Mouse (Mus musculus) layer of hippocampus, adult 8-10 months (tissue): ENCODE data around the gene Mmp11. TPM values are rescaled to one million over a fixed set of nuclear protein-coding genes. Genes with fewer than 3 reads are reported as not detected.

ENCODE experiments used
- DNase-seq, 2 experiments: peaks; one replicate each; pipeline ENCODE4 v3.0.0; 2022; ENCODE audit warnings: low spot score in 2 of 2
- total RNA-seq, 4 experiments: library from RNA; stranded (reverse); gene quantifications; 2 replicates each; pipeline ENCODE4 v1.2.4; 2022

Gene Mmp11
- total RNA-seq: 1 to 10 TPM; 1.7 to 2.6 (median 1.8) TPM

DNA sequence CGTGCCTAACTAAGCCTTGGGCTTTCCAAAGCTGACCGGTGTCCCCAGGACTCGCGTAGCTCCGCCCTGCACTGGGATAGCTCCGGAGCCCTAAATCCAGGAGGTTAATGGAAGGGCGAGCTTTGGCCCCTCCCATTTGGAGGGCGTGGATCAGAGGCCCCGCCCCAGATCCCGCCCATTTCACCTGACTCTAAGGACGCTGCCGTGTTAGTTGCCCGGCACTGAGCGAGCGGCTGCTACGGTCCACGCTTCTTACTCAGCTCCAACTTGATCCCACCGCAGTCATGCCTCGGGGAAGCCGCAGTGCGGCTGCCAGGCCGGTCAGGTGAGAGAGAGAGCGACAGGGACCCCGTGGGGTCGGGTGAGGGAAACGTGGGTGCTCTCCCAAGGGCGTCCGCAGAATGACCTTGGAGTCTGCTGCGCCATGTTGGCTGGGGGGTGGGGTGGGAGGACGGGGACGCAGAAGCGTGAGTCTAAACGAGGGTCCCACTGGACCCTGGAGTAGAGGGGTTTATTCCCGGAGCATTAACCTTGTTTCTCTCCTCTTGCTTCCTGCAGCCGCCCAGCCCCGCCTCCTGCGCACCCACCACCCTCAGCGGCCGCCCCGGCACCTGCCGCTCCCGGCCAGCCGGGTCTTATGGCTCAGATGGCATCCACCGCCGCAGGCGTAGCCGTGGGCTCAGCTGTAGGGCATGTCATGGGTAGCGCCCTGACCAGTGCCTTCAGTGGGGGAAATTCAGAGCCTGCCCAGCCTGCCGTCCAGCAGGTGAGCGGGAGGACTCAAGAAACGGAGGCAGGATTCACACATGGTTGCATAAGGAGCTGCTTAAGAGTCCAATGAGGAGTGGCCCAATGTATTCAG, at the start of gene Mmp11:
Gene Mmp11, minus strand, starts transcription at position 817 of the 862 bp plus-strand sequence.
- peak; percentile 66 to 72 for DNase-seq

DNA sequence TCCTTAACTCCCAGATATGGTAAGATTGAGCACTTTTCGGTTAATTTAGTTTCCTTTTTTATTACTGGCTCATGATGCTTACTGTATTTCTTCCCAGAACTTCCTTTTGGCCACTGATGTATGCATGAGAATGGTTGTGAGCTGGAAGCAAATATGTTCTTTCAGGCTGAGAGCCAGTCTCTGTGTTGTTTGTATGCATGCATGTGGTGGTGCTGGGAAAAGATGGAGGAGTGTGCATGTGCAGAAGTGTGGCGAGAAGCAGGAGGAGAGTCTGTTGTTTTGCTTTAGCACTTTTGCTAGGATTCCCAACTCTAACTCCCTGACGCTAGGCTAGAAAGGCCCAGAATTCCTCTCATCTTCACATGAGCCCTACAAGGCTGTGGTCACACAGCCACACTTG, 43.1 kb upstream of the Mmp11 start:
- no peak for DNase-seq

DNA sequence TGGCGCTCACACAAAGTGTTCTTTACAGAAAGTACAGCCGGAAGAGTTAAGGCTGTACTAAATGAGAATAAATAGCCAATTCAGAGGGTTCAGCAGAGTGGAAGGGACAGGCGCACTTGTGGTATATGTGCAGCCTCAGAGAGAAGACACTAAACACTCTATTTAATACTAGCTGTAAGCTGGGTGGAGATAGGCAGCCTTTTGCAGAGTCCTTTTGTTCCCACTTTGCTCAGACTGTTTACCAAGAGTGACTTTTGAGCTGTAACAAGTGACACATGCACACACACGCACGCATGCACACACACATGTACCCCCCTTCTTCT, 42.5 kb upstream of the Mmp11 start:
- no peak for DNase-seq

DNA sequence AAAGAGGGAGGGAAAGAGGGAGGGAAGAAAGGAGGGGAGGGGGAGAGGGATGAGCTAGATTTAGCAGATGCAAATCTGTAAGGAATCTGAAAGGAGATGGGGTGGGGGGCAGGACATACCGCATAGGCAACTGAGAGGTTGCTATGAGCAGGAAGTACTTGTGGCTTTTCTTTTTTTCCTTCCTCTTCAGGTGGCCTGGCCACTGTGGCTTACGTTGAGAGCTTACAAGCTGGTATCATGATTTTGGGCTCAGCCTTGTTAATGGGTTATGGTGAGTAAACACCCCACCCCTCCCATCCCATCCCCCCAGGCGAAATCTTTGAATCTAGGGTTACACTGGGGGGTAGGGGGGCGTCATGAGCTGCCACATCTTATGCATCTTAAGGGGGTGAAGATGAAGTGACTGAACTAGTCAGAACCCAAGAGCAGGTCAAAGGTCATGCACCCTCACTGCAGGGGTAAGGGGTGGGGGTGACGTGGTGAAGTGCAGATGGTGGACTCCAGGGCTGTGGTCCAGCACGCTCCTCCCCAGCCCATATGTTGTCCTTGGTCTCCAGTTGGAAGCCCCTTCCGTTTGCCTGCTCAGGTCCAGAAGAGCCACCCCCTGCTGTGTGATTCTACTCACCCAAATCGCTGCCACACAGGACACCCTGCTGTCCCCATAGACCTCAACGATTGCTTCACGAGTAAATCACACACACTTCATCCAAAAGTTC, 42.0 kb upstream of the Mmp11 start:
- DNase-seq: no peak

DNA sequence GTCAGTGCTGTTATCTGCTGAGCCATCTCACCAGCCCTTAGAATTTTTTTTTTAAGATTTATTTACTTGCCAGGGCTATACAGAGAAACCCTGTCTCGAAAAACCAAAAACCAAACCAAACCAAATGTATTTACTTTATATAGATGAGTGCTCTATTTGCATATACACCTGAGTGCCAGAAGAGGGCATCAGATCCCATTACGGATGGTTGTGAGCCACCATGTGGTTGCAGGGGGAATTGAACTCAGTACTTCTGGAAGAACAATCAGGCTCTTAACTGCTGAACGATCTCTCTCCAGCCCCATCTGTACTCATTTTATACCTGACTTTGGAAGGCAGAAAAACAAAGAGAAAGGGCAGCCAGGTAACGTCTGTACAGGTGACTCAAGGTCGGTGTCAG, 38.9 kb upstream of the Mmp11 start:
- DNase-seq: no peak

DNA sequence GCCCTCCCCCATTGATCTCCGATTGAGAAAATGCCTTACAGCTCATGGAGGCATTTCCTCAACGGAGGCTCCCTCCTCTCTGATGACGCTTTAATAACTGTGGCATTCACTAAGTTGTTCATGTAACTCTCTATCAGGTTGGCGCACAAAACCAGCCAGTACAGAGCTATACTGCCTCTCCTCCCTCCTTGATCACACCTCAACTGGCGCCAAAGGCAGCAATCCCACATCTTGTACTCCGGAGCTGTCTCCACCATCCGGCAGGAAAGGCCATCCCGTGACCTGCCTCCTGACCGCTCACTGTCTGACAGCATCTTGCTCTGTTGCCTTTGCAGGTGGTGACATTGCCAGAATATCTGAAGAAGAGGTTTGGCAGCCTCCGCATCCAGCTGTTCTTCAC, 37.5 kb upstream of the Mmp11 start:
- DNase-seq: no peak

DNA sequence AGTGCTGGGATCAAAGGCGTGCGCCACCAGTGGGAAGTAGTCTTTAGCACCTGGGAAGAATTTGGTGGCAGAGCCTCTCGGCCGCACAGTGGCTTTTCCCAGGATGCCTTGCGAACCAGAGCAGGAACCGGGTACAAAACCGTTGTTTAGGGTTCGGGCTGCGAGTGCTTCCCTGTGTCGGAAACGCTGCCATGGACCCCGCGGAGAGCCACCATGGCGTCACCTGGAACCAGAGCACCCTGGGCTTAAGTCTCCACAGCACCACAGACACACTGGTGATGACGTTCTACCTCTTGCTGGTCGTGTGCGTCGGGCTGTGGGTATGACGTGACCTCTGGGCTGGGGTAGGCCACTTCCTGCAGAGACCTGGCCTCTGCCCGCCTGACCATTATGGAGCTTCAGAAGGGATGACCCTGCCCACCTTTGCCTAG, 18.1 kb upstream of the Mmp11 start, which contains the start of gene Gm5134:
Gene Gm5134, plus strand, starts transcription at position 134 of the 431 bp plus-strand sequence.
- DNase-seq: no peak

DNA sequence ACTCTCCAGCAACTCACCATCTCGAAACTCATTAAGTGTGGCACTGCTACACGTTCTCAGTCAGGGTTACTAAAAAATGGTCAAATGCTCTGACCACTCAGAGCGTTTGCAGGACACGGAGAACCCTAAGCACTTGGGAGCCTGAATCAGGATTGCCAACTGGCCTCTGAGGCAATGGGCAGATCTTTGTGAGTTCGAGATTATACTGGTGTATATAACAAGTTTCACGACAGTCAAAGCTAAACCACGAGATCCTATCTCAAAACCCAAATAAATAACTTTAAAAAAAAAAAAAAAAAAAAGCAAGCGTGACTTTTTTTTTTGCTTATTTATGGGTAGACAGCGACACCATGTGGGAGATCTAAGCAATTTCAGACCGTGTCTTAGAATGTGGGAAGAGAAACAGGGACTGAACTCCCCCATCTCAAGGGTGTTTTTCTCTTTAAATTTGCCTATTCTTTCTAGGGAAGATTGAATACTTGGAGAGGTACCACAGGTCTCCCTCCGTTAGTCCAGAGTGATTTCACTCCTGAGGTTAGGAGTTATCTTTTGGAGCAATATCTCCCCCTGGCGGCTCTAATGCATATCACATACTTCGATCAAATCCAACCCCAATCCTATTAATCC, 15.2 kb upstream of the Mmp11 start:
- peak in 1 of 2 experiments; percentile 50 for DNase-seq

DNA sequence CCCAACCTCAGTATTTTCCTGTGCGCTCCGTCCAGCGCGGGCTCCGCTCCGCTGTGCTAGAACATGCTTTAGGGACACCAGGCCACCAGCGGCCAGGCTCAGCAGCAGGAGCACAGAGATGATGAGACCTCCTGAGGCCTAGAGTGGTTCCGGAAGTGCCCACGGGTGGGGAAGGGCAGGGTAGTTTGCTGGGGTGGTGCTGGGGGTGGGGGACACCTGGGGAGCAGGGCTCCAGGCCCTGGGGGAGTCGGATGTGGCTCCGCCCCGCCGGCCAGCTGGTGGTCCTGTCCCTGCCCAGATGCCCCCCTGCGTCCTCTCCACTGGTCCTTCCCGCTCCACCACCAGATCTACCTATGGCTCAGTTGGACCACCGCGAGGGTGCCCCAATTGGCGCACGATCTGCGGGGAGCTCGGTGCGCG, 14.5 kb upstream of the Mmp11 start:
- no peak for DNase-seq

DNA sequence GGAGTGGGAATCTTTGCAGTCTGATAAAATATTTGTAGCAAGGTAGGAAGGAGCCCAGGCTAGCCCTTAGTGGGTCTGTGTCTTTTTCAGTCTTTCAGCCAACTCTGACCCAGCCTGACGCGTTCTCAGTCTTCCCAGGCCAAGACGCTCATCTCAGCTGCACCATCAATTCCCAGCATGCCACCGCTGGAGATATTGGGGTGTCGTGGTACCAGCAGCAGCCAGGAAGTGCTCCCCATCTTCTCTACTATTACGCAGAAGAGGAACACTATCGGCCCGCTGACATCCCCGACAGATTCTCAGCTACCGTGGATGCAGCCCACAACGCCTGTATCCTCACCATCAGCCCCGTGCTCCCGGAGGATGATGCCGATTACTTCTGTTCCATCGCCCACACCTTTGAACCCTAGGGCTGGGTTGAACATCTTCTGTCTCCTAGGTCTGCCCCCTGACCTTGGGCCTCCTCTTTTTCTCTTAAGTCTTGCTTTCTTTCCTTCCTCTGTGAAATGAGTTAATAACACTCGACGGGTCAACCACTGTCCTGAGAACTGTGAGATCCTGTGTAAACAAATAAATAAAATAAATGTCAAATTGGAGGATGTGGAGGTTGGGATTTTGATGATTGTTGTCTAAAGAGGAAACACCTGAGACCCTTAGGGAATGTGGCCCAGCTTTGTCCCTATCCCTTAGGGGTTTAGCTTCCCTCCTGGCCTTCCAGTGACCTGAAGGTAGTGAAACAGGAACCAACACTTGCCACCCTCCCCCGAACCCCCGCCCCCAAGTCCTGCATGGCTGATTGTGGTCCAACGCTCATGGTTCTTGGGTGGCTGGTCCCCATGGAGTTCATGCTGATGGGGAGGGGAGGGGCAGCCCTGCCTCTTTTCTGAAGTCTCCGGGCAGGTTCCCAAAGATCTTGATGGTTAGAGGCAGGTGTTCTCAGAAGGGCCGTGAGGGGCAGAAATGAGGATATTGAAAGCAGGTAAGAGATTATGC, 13.1 kb upstream of the Mmp11 start:
- DNase-seq: no peak

DNA sequence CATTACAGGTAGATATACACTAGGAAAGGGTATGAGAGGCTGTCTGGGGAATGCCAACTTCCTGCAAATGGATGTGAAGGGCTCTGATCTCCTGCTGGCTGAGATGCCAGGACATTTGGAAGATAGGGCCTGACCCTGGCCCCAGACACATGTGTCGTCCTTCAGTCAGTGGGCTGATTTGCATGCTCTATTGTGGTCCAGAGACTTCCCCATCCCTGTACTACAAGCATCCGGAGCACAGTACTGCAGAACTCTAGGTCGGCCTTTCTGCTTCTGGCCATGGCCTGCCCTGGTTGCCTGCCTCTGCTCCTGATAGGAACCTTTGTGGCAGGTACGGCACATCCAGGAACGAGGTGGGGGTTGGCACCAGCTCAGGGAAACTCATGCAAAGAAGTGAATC, 11.8 kb upstream of the Mmp11 start:
- DNase-seq: no peak

DNA sequence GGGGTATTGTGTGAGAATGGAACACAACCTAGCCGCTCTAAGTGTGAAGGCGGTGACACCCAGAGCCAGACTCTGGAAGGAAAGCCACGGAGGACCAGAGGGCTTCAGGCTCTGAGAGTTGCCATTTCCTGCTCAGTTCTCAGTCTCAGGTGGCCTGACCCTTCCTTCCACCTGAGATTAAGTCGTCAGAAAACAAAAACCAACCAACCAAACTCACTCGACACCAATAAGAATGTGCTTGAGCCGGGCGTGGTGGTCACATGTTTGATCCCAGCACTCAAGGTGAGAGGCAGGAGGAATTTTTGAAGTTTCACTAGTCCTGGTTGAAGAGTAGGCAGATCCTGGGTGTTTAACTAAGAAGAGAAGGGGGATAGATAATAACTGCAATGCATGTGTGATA, 9.6 kb upstream of the Mmp11 start:
- no peak for DNase-seq

DNA sequence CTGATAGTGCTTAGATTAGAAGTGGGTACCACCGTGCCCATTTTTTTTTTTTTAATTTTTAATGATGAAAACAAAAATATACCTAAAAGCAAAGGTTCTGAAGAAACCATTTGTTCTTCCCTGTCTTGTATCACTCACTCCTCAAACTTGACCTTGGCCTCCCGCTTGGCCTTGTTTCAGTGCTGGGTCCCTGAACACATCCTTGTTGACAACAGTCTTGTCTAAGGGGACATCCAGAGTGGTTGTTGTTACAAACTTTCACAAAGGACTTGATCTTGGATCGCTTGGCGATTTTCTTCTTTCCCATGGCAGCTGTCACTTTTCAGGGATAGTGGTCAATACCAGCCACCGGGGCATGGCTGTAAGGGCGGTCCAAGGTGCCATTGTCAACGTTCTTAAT, 8.9 kb upstream of the Mmp11 start:
- no peak for DNase-seq

DNA sequence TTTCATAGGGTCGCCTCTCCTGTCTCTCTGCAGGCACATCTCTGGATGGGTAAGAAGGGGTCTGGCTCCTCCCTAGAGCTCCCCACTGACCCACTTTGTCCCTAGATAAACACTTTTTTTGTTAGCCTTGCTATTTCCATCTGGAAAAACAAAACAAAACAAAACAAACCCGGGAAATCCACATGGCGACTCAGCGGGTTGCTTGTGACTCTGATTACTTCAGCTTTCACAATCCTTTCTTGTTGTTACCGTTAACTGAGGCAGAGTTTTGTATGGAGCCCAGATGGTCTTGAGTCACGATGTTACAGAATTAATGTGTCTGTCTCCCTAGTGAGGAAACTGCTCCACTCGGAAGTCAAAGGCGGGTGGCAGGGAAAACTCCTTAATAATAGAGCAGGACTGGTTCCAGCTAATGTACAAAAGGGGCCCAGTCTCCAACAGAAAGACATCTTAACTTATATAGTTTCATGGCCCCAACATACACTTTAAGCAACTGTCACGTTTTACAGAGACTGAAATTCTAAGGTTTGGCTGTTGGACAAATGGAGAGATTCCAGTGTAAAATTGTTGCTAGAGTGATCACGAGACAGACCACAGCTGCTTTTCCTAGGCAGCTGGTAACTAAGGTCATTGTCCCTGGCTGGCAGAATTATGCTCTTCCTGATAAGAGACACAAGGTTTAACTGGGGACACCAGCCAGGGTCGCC, 7.9 kb upstream of the Mmp11 start:
- no peak for DNase-seq

DNA sequence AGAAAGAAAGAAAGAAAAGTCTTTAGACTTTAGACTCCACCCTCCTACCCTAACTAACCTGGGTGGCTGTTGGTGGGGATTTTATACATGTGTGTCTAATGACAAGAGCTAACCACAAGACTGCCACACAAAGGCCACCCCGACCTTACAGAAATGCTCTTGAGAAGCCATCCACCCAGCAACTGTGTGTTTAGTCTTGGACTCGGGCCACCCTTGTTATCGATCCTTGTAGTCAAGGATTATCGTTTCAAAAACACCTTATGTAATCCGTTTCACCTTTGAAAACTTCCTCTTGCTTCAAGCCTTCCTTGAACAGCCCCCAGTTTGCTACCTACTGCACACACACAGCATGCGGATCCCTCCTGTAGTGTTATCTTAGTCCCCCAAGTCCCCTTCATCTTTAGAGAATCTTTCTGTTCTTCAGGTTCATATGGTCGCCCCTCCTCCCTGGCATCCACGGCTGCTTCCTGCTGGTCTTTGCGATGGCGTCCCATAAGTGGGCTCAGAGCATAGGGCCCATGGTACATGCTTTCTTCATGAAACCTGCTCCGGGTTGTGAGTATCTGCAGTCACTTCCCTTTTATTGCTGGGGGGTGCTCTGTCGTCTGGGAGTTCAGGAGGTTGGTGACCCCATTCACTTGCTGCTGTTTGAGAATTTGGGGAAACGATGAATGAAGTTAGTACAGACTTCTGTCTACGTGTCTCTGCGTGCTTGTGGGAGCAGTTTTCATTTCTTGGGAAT, 6.6 kb upstream of the Mmp11 start, which contains the start of gene Vpreb3:
Gene Vpreb3, plus strand, starts transcription at position 322 of the 742 bp plus-strand sequence.
- DNase-seq: no peak

DNA sequence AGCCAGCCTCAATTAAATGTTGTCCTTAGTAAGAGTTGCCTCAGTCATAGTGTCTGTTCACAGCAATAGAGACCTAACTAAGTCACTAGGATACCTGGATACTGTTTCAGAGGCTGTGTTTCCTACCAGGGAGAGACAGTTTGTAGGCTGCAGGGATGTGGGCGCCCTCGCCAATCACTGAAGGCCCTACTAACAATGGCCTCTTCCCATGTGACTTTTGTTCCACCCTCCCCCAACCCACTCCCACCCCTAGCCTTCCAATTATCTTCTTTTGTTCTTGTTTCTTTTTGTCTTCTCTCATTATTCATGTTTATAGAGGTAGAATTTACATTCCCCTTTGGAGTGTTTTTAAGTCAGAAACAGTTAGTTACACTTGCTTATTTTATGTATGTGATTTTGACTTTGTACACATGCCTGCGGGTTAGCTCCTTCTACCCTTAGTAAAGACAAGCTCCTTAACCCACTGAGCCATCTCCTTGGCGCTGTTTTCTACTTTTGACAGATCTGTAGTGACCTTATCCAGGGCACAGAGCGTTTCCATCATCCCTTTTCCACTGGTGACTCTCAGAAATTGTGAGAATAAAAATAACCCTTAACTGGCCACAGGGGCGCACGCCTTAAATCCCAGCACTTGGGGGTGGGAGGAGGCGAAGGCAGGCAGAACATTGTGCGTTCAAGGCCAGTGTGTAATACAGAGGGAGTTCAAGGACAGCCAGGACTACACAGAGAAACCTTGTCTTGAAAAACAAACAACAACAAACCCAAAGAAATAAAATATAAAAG, 4.9 kb upstream of the Mmp11 start:
- DNase-seq: no peak

DNA sequence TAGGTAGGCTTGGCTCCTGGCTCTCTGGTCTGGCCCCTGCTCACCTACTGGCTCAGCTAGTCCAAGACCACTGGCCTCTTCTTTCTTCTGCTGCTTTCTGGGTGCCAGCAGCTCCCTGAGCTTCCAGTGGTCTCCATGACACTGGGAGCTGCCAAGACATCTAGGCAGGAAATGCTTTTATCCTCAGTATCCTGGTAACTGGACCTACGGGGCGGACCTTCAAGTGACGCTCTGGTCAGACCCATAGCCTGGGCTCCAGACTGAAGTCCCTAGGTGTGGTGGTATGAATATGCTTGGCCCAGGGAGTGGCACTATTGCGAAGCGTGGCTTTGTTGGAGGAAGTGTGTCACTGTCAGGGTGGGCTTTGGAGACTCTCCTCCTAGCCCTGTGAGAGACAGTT, 4.2 kb upstream of the Mmp11 start, which contains the start of gene Gm867:
Gene Gm867, minus strand, starts transcription at position 153 of the 400 bp plus-strand sequence.
- DNase-seq: no peak

DNA sequence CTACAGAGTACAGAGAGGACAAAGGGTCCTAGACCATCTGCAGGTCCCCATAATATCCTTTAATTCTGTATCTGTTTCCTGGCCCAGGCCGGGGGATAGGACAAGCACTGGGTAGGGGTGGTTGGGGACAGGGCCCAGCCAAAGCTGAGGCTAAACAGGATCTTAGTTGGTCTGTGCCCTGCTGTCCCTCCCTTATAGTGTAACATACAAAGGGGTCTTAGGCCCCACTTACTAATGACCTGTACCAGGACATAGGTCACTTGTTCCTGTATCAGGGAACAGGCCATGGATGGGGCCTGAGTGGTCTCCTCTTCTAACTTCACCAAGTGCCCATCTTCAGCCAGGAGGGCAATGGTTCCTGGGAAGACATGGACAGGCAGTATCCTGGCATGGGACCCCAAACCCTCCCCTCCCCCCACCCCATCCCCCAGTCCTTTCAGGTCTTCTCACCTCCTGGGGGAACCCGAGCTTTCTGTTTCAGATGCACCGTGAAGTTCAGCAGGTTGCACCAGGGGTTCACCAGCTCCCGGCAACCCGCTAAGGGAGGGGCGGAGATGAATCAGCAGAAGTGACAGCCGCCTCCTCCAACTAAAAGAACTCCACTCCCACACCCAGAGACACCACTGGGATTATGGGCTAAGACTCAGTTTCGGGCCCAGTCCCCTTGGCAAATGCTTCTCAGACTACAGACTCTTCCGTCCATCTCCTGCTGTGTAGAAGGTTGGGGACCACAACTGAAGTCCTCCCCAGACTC, 3.4 kb upstream of the Mmp11 start:
- no peak for DNase-seq
